ENCODE assay signal across 17 mouse cellular contexts in genomic region chr6:91917286-91917685, GRCm38 (mm10). TPM values are rescaled to one million over a fixed set of nuclear protein-coding genes. Genes with fewer than 3 reads are reported as not detected.
DNase-seq lines count a peak whose midpoint lies in the region; TF ChIP-seq lines count a peak whose summit lies in the region.
"Had no signal": no experiment of that assay in that cellular context is flagged by ENCODE, and none has a peak within 500 bp of the region (broad histone marks: within the 10 kb centered on the region; RNA-seq: fewer than 3 reads in every experiment).

No protein-coding gene starts in this region.

- H3K4me1 ChIP-seq in thymus, adult 2 months (replicated peaks; ENCODE audit: control insufficient read depth, insufficient read depth, low read length) = no peaks in the 10 kb centered on the region
- H3K4me1 ChIP-seq: forebrain, embryonic 15.5 days; heart, embryonic 12.5 days; kidney, embryonic 15.5 days; midbrain, embryonic 15.5 days had no signal

- no peak for TF ChIP-seq CTCF in thymus, adult 2 months (IDR thresholded peaks at IDR 0.05; ENCODE audit: borderline replicate concordance, control insufficient read depth, extremely low read depth, insufficient read depth, low read length, poor library complexity)

- H3K4me3 ChIP-seq in thymus, adult 2 months (ENCODE audit: control insufficient read depth, insufficient read depth, low read length) = no peak overlapping the region
- H3K4me3 ChIP-seq: forebrain, embryonic 15.5 days; heart, embryonic 12.5 days; kidney, embryonic 15.5 days; midbrain, embryonic 15.5 days had no signal

- TF ChIP-seq POLR2A in thymus, adult 2 months (IDR thresholded peaks at IDR 0.05; ENCODE audit: control insufficient read depth, extremely low read depth, insufficient read depth, low read length, poor library complexity) = no peak

- no peak overlapping the region for H3K27ac ChIP-seq in thymus, adult 2 months (ENCODE audit: control insufficient read depth, insufficient read depth, low read length)
- H3K27ac ChIP-seq: forebrain, embryonic 15.5 days; kidney, embryonic 15.5 days; midbrain, embryonic 15.5 days had no signal

- H3K36me3 ChIP-seq in thymus, adult 2 months (ENCODE audit: control insufficient read depth, insufficient read depth, low read length) = no peaks in the 10 kb centered on the region
- H3K36me3 ChIP-seq: forebrain, embryonic 15.5 days; G1E; heart, embryonic 12.5 days; kidney, embryonic 15.5 days; midbrain, embryonic 15.5 days had no signal

- peak; percentile 37 to 68 for DNase-seq in layer of hippocampus, adult 18-20 months (ENCODE audit: low spot score in 2 of 2)
- no peak for DNase-seq in layer of hippocampus, postnatal 25 days (ENCODE audit: extremely low spot score in 1 of 2, low spot score in 1 of 2)
- DNase-seq in frontal cortex, adult 2 months (ENCODE audit: extremely low spot score in 1 of 2, low spot score in 1 of 2) = peak; percentile 46 to 71
- peak; percentile 38 to 58 for DNase-seq in left cerebral cortex, adult 18-20 months (ENCODE audit: low spot score in 2 of 2)
- peak; percentile 42 for DNase-seq in right cerebral cortex, postnatal 25 days
- DNase-seq in thymus, adult 2 months = no peak
- no peak for DNase-seq in embryo, embryonic 10.5 days (ENCODE audit: low spot score)
- DNase-seq: adrenal gland, adult 2 months; cerebellum, adult 18-20 months; embryo, embryonic 11 days; lung, embryonic 14.5 days; thymus, postnatal 4 days had no signal

- H3K27me3 ChIP-seq in thymus, adult 2 months (ENCODE audit: control insufficient read depth, insufficient read depth, low read length) = no peaks in the 10 kb centered on the region
- H3K27me3 ChIP-seq: forebrain, embryonic 15.5 days; kidney, embryonic 15.5 days; midbrain, embryonic 15.5 days had no signal

- WGBS in thymus, adult 2 months = 67% methylated on average over 4 of the region's 4 CpGs

RNA-seq across cellular contexts. Expression of gene 4930590J08Rik, which starts 14.7 kb away (rescaled TPM):
- total RNA-seq in layer of hippocampus, adult 18-20 months (2021) = 1 to 10 TPM; 1.7 TPM
- total RNA-seq in layer of hippocampus, postnatal 25 days (2021) = 1 to 10 TPM; 1.9 to 2.3 TPM
- polyA plus RNA-seq in frontal cortex, adult 2 months (2012; rRNA removed) = 2.0 and 2.2 TPM in 2 replicates
- total RNA-seq in left cerebral cortex, adult 18-20 months (2021) = 1 to 10 TPM; 2.0 to 2.2 TPM
- 1.1 and 1.4 TPM in 2 replicates for polyA plus RNA-seq in thymus, adult 2 months (2012; rRNA removed)

RNA-seq across cellular contexts. Expression of gene Ccdc174, which starts 39.4 kb away (rescaled TPM):
- 10 to 100 TPM; 21.4 to 22.5 TPM for total RNA-seq in layer of hippocampus, adult 18-20 months (2021)
- total RNA-seq in layer of hippocampus, postnatal 25 days (2021) = 10 to 100 TPM; 20.9 to 22.4 TPM
- polyA plus RNA-seq in frontal cortex, adult 2 months (2012; rRNA removed) = 19.0 and 23.1 TPM in 2 replicates
- total RNA-seq in left cerebral cortex, adult 18-20 months (2021) = 10 to 100 TPM; 25.1 to 29.3 TPM
- 7.2 and 7.8 TPM in 2 replicates for polyA plus RNA-seq in thymus, adult 2 months (2012; rRNA removed)

Comparison
In these comparisons a context has a peak if more than half of its experiments do, and no peak if none do; other contexts are left out.
1. DNase-seq: peak in layer of hippocampus, adult 18-20 months (2 of 2), frontal cortex, adult 2 months (2 of 2), left cerebral cortex, adult 18-20 months (2 of 2) and right cerebral cortex, postnatal 25 days (single experiment); none in layer of hippocampus, postnatal 25 days (0 of 2), thymus, adult 2 months (single experiment) and embryo, embryonic 10.5 days (single experiment).